Comparison of ENCODE assay signal across 8 mouse cellular contexts in genomic region chr15:27783092-27783491, GRCm38 (mm10).
DNase-seq lines count a peak whose midpoint lies in the region; ATAC-seq lines count a peak whose summit lies in the region.

No protein-coding gene starts in this region.

- peak overlapping the region; percentile 53 for H3K4me2 ChIP-seq in kidney, embryonic 15.5 days
- H3K4me2 ChIP-seq in embryonic facial prominence, embryonic 14.5 days (ENCODE audit: low read depth, low read length) = peak overlapping the region; percentile 65
- peak overlapping the region; percentile 26 for H3K4me2 ChIP-seq in hindbrain, embryonic 14.5 days (replicated peaks)
- no peak overlapping the region for H3K4me2 ChIP-seq in midbrain, embryonic 11.5 days

- H3K9ac ChIP-seq in kidney, embryonic 15.5 days = 0 out of 2 replicates have a peak overlapping the region, but pooled peaks have one; percentile 29
- H3K9ac ChIP-seq in embryonic facial prominence, embryonic 14.5 days (ENCODE audit: low read depth, low read length) = peak overlapping the region; percentile 61
- H3K9ac ChIP-seq in hindbrain, embryonic 14.5 days = peak overlapping the region; percentile 45
- peak overlapping the region; percentile 39 for H3K9ac ChIP-seq in midbrain, embryonic 11.5 days (ENCODE audit: low read length)

- 32% methylated on average over 8 of the region's 8 CpGs for WGBS in kidney, embryonic 15.5 days
- WGBS in embryonic facial prominence, embryonic 14.5 days = 27% methylated on average over 8 of the region's 8 CpGs
- 21% methylated on average over 8 of the region's 8 CpGs for WGBS in hindbrain, embryonic 14.5 days
- WGBS in midbrain, embryonic 11.5 days = 44% methylated on average over 8 of the region's 8 CpGs

- peaks cover 5% of the 10 kb centered on the region; the same call in 1 of the 2 replicates for H3K36me3 ChIP-seq in kidney, embryonic 15.5 days
- peaks cover 5% of the 10 kb centered on the region; the same call in 1 of the 2 replicates for H3K36me3 ChIP-seq in embryonic facial prominence, embryonic 14.5 days (ENCODE audit: control insufficient read depth, insufficient read depth, low read length)
- no peaks in the 10 kb centered on the region for H3K36me3 ChIP-seq in hindbrain, embryonic 14.5 days (replicated peaks; ENCODE audit: control insufficient read depth, insufficient read depth)
- H3K36me3 ChIP-seq in midbrain, embryonic 11.5 days (ENCODE audit: control insufficient read depth, insufficient read depth, low read length) = no peaks in the 10 kb centered on the region

- H3K27ac ChIP-seq in kidney, embryonic 15.5 days = peak overlapping the region; percentile 97
- peak overlapping the region; percentile 97 for H3K27ac ChIP-seq in embryonic facial prominence, embryonic 14.5 days (replicated peaks; ENCODE audit: low read depth, low read length)
- peak overlapping the region; percentile 88 for H3K27ac ChIP-seq in hindbrain, embryonic 14.5 days
- peak overlapping the region; percentile 49 for H3K27ac ChIP-seq in midbrain, embryonic 11.5 days (ENCODE audit: low read depth, low read length)

- no peak overlapping the region for H3K4me3 ChIP-seq in kidney, embryonic 15.5 days (replicated peaks)
- H3K4me3 ChIP-seq in embryonic facial prominence, embryonic 14.5 days (ENCODE audit: low read depth, low read length) = peak overlapping the region; percentile 54
- no peak overlapping the region for H3K4me3 ChIP-seq in hindbrain, embryonic 14.5 days (replicated peaks; ENCODE audit: low read length)
- H3K4me3 ChIP-seq in midbrain, embryonic 11.5 days (ENCODE audit: low read depth, low read length) = no peak overlapping the region

- no peaks in the 10 kb centered on the region for H3K9me3 ChIP-seq in kidney, embryonic 15.5 days (replicated peaks)
- H3K9me3 ChIP-seq in embryonic facial prominence, embryonic 14.5 days (ENCODE audit: control insufficient read depth, low read length) = no peaks in the 10 kb centered on the region
- no peaks in the 10 kb centered on the region for H3K9me3 ChIP-seq in hindbrain, embryonic 14.5 days (ENCODE audit: control insufficient read depth, low read length)
- no peaks in the 10 kb centered on the region for H3K9me3 ChIP-seq in midbrain, embryonic 11.5 days (ENCODE audit: control insufficient read depth, low read length)

- no peaks in the 10 kb centered on the region for H3K27me3 ChIP-seq in kidney, embryonic 15.5 days
- H3K27me3 ChIP-seq in embryonic facial prominence, embryonic 14.5 days (replicated peaks; ENCODE audit: control insufficient read depth, insufficient read depth, low read length) = no peaks in the 10 kb centered on the region
- H3K27me3 ChIP-seq in hindbrain, embryonic 14.5 days (ENCODE audit: control insufficient read depth, insufficient read depth, low read length) = no peaks in the 10 kb centered on the region
- H3K27me3 ChIP-seq in midbrain, embryonic 11.5 days (ENCODE audit: control insufficient read depth, insufficient read depth, low read length) = no peaks in the 10 kb centered on the region

- no peak for ATAC-seq in kidney, embryonic 15.5 days (replicated peaks; ENCODE audit: low FRiP score)
- ATAC-seq in embryonic facial prominence, embryonic 14.5 days (ENCODE audit: low read depth) = no peak
- ATAC-seq in hindbrain, embryonic 14.5 days (ENCODE audit: low FRiP score) = no peak
- no peak for ATAC-seq in midbrain, embryonic 11.5 days (ENCODE audit: low FRiP score)

- DNase-seq in kidney, postnatal 10 days = no peak
- peak; percentile 57 for DNase-seq in embryonic facial prominence, embryonic 14.5 days (ENCODE audit: low spot score)
- no peak for DNase-seq in hindbrain, embryonic 14.5 days (ENCODE audit: low spot score)
- no peak for DNase-seq in midbrain, embryonic 11.5 days (ENCODE audit: low spot score, missing footprints)
- DNase-seq in frontal cortex, adult 2 months (ENCODE audit: extremely low spot score in 1 of 2, low spot score in 1 of 2) = no peak
- no peak for DNase-seq in embryo, embryonic 9.5 days (ENCODE audit: extremely low spot score)
- no peak for DNase-seq in testis, postnatal 14 days (ENCODE audit: low spot score)

- peaks cover 98% of the 10 kb centered on the region for H3K4me1 ChIP-seq in kidney, embryonic 15.5 days
- H3K4me1 ChIP-seq in embryonic facial prominence, embryonic 14.5 days (ENCODE audit: control insufficient read depth, insufficient read depth, low read length) = peaks cover 89% of the 10 kb centered on the region
- H3K4me1 ChIP-seq in hindbrain, embryonic 14.5 days (replicated peaks; ENCODE audit: control insufficient read depth, insufficient read depth, low read length) = peaks cover 97% of the 10 kb centered on the region
- peaks cover 58% of the 10 kb centered on the region for H3K4me1 ChIP-seq in midbrain, embryonic 11.5 days (ENCODE audit: control insufficient read depth, insufficient read depth, low read length)
